Mouse (Mus musculus) limb, embryonic 13.5 days (tissue): ENCODE data around the gene Pcbp4. TPM values are rescaled to one million over a fixed set of nuclear protein-coding genes. Genes with fewer than 3 reads are reported as not detected.

Source experiments
- ATAC-seq: fragments of 200-750 bp; cut with Nextera tagmentation; 2 replicates; pipeline ENCODE4 v1.8.0; 2017; ENCODE audit warnings: low read depth, moderate number of reproducible peaks, moderate TSS enrichment; ENCODE audit not compliant: low FRiP score
- H3K27ac ChIP-seq: fragments of 300-500 bp; sonication (generic); 2 replicates; pipeline ENCODE4 v1.5.1; 2015; ENCODE audit warnings: inconsistent platforms, mild to moderate bottlenecking, moderate library complexity
- H3K27me3 ChIP-seq: fragments of 300-500 bp; sonication (generic); 2 replicates; pipeline ENCODE4 v1.6.1; 2015; ENCODE audit warnings: mild to moderate bottlenecking, inconsistent platforms
- H3K36me3 ChIP-seq: fragments of 300-500 bp; sonication (generic); 2 replicates; pipeline ENCODE4 v1.6.1; 2015; ENCODE audit warnings: inconsistent platforms, mild to moderate bottlenecking, moderate library complexity
- H3K4me1 ChIP-seq: fragments of 300-500 bp; sonication (generic); 2 replicates; pipeline ENCODE4 v1.6.1; 2015; ENCODE audit warnings: inconsistent platforms
- H3K4me2 ChIP-seq: fragments of 300-500 bp; sonication (generic); replicated peaks from 2 replicates; pipeline ENCODE4 v1.6.1; 2015; ENCODE audit warnings: inconsistent platforms, mild to moderate bottlenecking, moderate library complexity
- H3K4me3 ChIP-seq: fragments of 300-500 bp; sonication (generic); 2 replicates; pipeline ENCODE4 v1.5.1; 2015; ENCODE audit warnings: moderate library complexity, mild to moderate bottlenecking, inconsistent platforms
- H3K9ac ChIP-seq: fragments of 300-500 bp; sonication (generic); 2 replicates; pipeline ENCODE4 v1.6.1; 2015; ENCODE audit warnings: mild to moderate bottlenecking, inconsistent platforms
- H3K9me3 ChIP-seq: fragments of 300-500 bp; sonication (generic); 2 replicates; pipeline ENCODE4 v1.6.1; 2016; ENCODE audit warnings: inconsistent platforms
- WGBS: fragments of 180-500 bp; shearing (Covaris S2); methylation state at CpG from one replicate; pipeline ENCODE4 v1.1.7; 2015; 5-methylcytosine and 5-hydroxymethylcytosine counted together
- polyA plus RNA-seq: library from polyadenylated mRNA; unstranded; fragments of >200 nt; fragmentation: Nextera tagmentation; extraction: Ambion mirVana; gene quantifications from 2 replicates; pipeline ENCODE4 v1.2.1, GENCODE M21; 2015

Pcbp4 gene
- polyA plus RNA-seq, 1 experiment from 2014 or later: 129 TPM

DNA sequence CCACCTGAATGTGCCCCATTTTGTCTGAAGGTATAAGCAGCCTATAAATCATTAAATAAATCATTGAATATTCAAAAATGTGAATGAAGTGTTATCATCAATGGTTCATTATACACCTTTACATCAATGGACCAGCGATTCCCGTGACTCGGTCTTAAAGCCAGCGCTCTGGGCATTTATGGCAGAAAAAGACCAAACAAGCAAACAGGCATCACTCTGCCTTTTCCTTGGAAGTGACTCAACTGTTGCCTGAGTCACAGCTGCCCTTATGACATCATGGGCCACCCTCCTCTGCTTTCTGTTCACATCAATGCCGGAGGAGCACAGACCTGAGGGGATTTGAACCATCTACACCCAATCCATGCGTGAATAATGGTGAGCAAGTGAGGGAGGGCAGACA lies 46.6 kb downstream of the Pcbp4 start, which contains the start of gene Iqcf1:
Gene Iqcf1 (plus strand): TSS at position 301 of the 400 bp plus-strand sequence.
- Histone ChIP-seq H3K4me3 (no peak within 1 kb of the TSS), H3K27ac (no peak within 1 kb of the TSS), H3K9me3 (no peaks in the 10 kb centered on the region), H3K9ac (no peak within 1 kb of the TSS), H3K27me3 (no peaks in the 10 kb centered on the region), H3K36me3 (no peaks in the 10 kb centered on the region), H3K4me2 (no peak within 1 kb of the TSS), H3K4me1 (no peaks in the 10 kb centered on the region)
- 93% methylated on average over 6 of the region's 6 CpGs for WGBS
- no peak for ATAC-seq

- H3K9ac ChIP-seq: no peak overlapping the region
- no peak for ATAC-seq
- no peaks in the 10 kb centered on the region for H3K4me1 ChIP-seq
- no peak overlapping the region for H3K27ac ChIP-seq
- H3K9me3 ChIP-seq: no peaks in the 10 kb centered on the region
- H3K4me3 ChIP-seq: no peak overlapping the region
- H3K27me3 ChIP-seq: no peaks in the 10 kb centered on the region
- no peak overlapping the region for H3K4me2 ChIP-seq
- no peaks in the 10 kb centered on the region for H3K36me3 ChIP-seq
- WGBS: 87% methylated on average over 22 of the region's 22 CpGs
Observed at GRCm38 (mm10) chr9:106501846-106502245, 48.8 kb downstream of the Pcbp4 start.

- 71% methylated on average over 6 of the region's 6 CpGs for WGBS
- no peak overlapping the region for H3K27ac ChIP-seq
- ATAC-seq: no peak
- H3K27me3 ChIP-seq: no peaks in the 10 kb centered on the region
- H3K9me3 ChIP-seq: no peaks in the 10 kb centered on the region
- H3K4me2 ChIP-seq: no peak overlapping the region
- no peaks in the 10 kb centered on the region for H3K4me1 ChIP-seq
- H3K4me3 ChIP-seq: no peak overlapping the region
- H3K9ac ChIP-seq: no peak overlapping the region
- no peaks in the 10 kb centered on the region for H3K36me3 ChIP-seq
Observed at GRCm38 (mm10) chr9:106504246-106504645, 51.2 kb downstream of the Pcbp4 start.

GRCm38 (mm10) chr9:106509356-106509755 lies 56.3 kb downstream of the Pcbp4 start:
- Histone ChIP-seq H3K4me1 (no peaks in the 10 kb centered on the region), H3K4me3 (no peak overlapping the region), H3K27ac (no peak overlapping the region), H3K36me3 (no peaks in the 10 kb centered on the region), H3K4me2 (no peak overlapping the region), H3K9ac (no peak overlapping the region), H3K27me3 (no peaks in the 10 kb centered on the region), H3K9me3 (no peaks in the 10 kb centered on the region)
- 91% methylated on average over 10 of the region's 10 CpGs for WGBS
- ATAC-seq: no peak

- H3K4me1 ChIP-seq: no peaks in the 10 kb centered on the region
- no peak overlapping the region for H3K4me2 ChIP-seq
- no peaks in the 10 kb centered on the region for H3K36me3 ChIP-seq
- no peak overlapping the region for H3K4me3 ChIP-seq
- no peaks in the 10 kb centered on the region for H3K9me3 ChIP-seq
- WGBS: 61% methylated on average over 13 of the region's 13 CpGs
- no peak for ATAC-seq
- H3K27ac ChIP-seq: no peak overlapping the region
- H3K9ac ChIP-seq: no peak overlapping the region
- no peaks in the 10 kb centered on the region for H3K27me3 ChIP-seq
Observed at GRCm38 (mm10) chr9:106512729-106513450, 59.8 kb downstream of the Pcbp4 start.

GRCm38 (mm10) chr9:106513566-106513965 lies 60.5 kb downstream of the Pcbp4 start:
- H3K4me3 ChIP-seq: no peak overlapping the region
- no peak overlapping the region for H3K4me2 ChIP-seq
- H3K4me1 ChIP-seq: no peaks in the 10 kb centered on the region
- no peak overlapping the region for H3K27ac ChIP-seq
- H3K9ac ChIP-seq: no peak overlapping the region
- H3K9me3 ChIP-seq: no peaks in the 10 kb centered on the region
- ATAC-seq: no peak
- WGBS: 67% methylated on average over 6 of the region's 6 CpGs
- H3K36me3 ChIP-seq: no peaks in the 10 kb centered on the region
- no peaks in the 10 kb centered on the region for H3K27me3 ChIP-seq

Other genes with a start within 250 kb of the Pcbp4 start
- 0.05 TPM in 1 of 2 replicates, not detected in the other for gene Tlr9, start 230.7 kb upstream of the Pcbp4 start, polyA plus RNA-seq
- gene Alas1, start 204.6 kb upstream of the Pcbp4 start, polyA plus RNA-seq: 99.9 and 101 TPM in 2 replicates
- gene Poc1a, start 172.2 kb upstream of the Pcbp4 start, polyA plus RNA-seq: 23.8 and 24.0 TPM in 2 replicates
- gene Dusp7, start 84.7 kb upstream of the Pcbp4 start, polyA plus RNA-seq: 40.5 and 41.1 TPM in 2 replicates
- gene Rpl29, start 23.8 kb upstream of the Pcbp4 start, polyA plus RNA-seq: 876 and 951 TPM in 2 replicates
- gene Acy1, start 15.0 kb upstream of the Pcbp4 start, polyA plus RNA-seq: 48.2 and 51.2 TPM in 2 replicates
- gene Abhd14b, start 5.8 kb upstream of the Pcbp4 start, polyA plus RNA-seq: 20.1 and 20.5 TPM in 2 replicates
- 73.3 and 75.5 TPM in 2 replicates for gene Abhd14a, start 5.6 kb upstream of the Pcbp4 start, polyA plus RNA-seq
- 0.57 and 1.0 TPM in 2 replicates for gene Gpr62, start 12.6 kb downstream of the Pcbp4 start, polyA plus RNA-seq
- 49.0 and 50.2 TPM in 2 replicates for gene Rrp9, start 22.7 kb downstream of the Pcbp4 start, polyA plus RNA-seq
- 2.9 and 3.7 TPM in 2 replicates for gene Parp3, start 23.7 kb downstream of the Pcbp4 start, polyA plus RNA-seq
- not detected in 2 replicates for gene Iqcf1, start 46.7 kb downstream of the Pcbp4 start, polyA plus RNA-seq
- gene Iqcf5, start 61.3 kb downstream of the Pcbp4 start, polyA plus RNA-seq: not detected in 2 replicates
- gene Iqcf3, start 108.3 kb downstream of the Pcbp4 start, polyA plus RNA-seq: not detected in 2 replicates
- gene Iqcf4, start 117.7 kb downstream of the Pcbp4 start, polyA plus RNA-seq: not detected in 2 replicates
- gene Iqcf6, start 173.3 kb downstream of the Pcbp4 start, polyA plus RNA-seq: not detected in 2 replicates
- gene Grm2, start 202.8 kb downstream of the Pcbp4 start, polyA plus RNA-seq: 0.11 TPM in 1 of 2 replicates, not detected in the other
- 55.7 and 61.5 TPM in 2 replicates for gene Tex264, start 232.6 kb downstream of the Pcbp4 start, polyA plus RNA-seq